Mouse (Mus musculus): ENCODE data around the gene Tmem200a. TPM values are rescaled to one million over a fixed set of nuclear protein-coding genes. Genes with fewer than 3 reads are reported as not detected.

Tmem200a gene
- polyA plus RNA-seq, 1 experiment from 2014 or later: 3.0 TPM

- Histone ChIP-seq H3K9ac (ENCODE audit: low read depth, low read length) (no peak overlapping the region), H3K4me1 (replicated peaks; ENCODE audit: insufficient read depth, low read length) (no peaks in the 10 kb centered on the region), H3K36me3 (ENCODE audit: insufficient read depth, low read length) (no peaks in the 10 kb centered on the region), H3K9me3 (replicated peaks; ENCODE audit: low read length) (no peaks in the 10 kb centered on the region), H3K27ac (no peak overlapping the region), H3K27me3 (ENCODE audit: insufficient read depth, low read length) (no peaks in the 10 kb centered on the region), H3K4me3 (replicated peaks; ENCODE audit: low read depth, low read length) (no peak overlapping the region), H3K4me2 (ENCODE audit: low read length) (no peak overlapping the region)
- ATAC-seq (replicated peaks; ENCODE audit: low FRiP score, low read depth): no peak
- WGBS: 80% methylated on average over 2 of the region's 2 CpGs
- no peak for TF ChIP-seq CTCF (IDR thresholded peaks at IDR 0.05; ENCODE audit: low read depth)
- no peak for DNase-seq (ENCODE audit: low spot score)
These were observed 27.7 kb downstream of the Tmem200a start for GRCm38 (mm10) chr10:26051177-26051576.

- TF ChIP-seq CTCF (IDR thresholded peaks at IDR 0.05; ENCODE audit: low read depth): no peak
- DNase-seq (ENCODE audit: low spot score) (no peak), ATAC-seq (replicated peaks; ENCODE audit: low FRiP score, low read depth) (no peak)
- H3K27ac ChIP-seq: no peak overlapping the region
- no peak overlapping the region for H3K9ac ChIP-seq (ENCODE audit: low read depth, low read length)
- H3K9me3 ChIP-seq (replicated peaks; ENCODE audit: low read length): no peaks in the 10 kb centered on the region
- no peaks in the 10 kb centered on the region for H3K36me3 ChIP-seq (ENCODE audit: insufficient read depth, low read length)
- no peaks in the 10 kb centered on the region for H3K4me1 ChIP-seq (replicated peaks; ENCODE audit: insufficient read depth, low read length)
- H3K27me3 ChIP-seq (ENCODE audit: insufficient read depth, low read length): no peaks in the 10 kb centered on the region
- no peak overlapping the region for H3K4me3 ChIP-seq (replicated peaks; ENCODE audit: low read depth, low read length)
- 66% methylated on average over 5 of the region's 5 CpGs for WGBS
- H3K4me2 ChIP-seq (ENCODE audit: low read length): no peak overlapping the region
These were observed 43.9 kb downstream of the Tmem200a start for GRCm38 (mm10) chr10:26034931-26035330.

GRCm38 (mm10) chr10:26018740-26019139 is 60.1 kb downstream of the Tmem200a start:
- ATAC-seq (replicated peaks; ENCODE audit: low FRiP score, low read depth) (no peak), DNase-seq (ENCODE audit: low spot score) (peak; percentile 61)
- no peaks in the 10 kb centered on the region for H3K36me3 ChIP-seq (ENCODE audit: insufficient read depth, low read length)
- no peak for TF ChIP-seq CTCF (IDR thresholded peaks at IDR 0.05; ENCODE audit: low read depth)
- no peak overlapping the region for H3K27ac ChIP-seq
- no peaks in the 10 kb centered on the region for H3K9me3 ChIP-seq (replicated peaks; ENCODE audit: low read length)
- H3K4me1 ChIP-seq (replicated peaks; ENCODE audit: insufficient read depth, low read length): no peaks in the 10 kb centered on the region
- WGBS: 29% methylated on average over 3 of the region's 3 CpGs
- no peak overlapping the region for H3K4me2 ChIP-seq (ENCODE audit: low read length)
- no peak overlapping the region for H3K4me3 ChIP-seq (replicated peaks; ENCODE audit: low read depth, low read length)
- H3K27me3 ChIP-seq (ENCODE audit: insufficient read depth, low read length): no peaks in the 10 kb centered on the region
- no peak overlapping the region for H3K9ac ChIP-seq (ENCODE audit: low read depth, low read length)

GRCm38 (mm10) chr10:26014298-26014697 is 64.6 kb downstream of the Tmem200a start:
- Histone ChIP-seq H3K27me3 (ENCODE audit: insufficient read depth, low read length) (no peaks in the 10 kb centered on the region), H3K9me3 (replicated peaks; ENCODE audit: low read length) (no peaks in the 10 kb centered on the region), H3K4me2 (ENCODE audit: low read length) (no peak overlapping the region), H3K36me3 (ENCODE audit: insufficient read depth, low read length) (no peaks in the 10 kb centered on the region), H3K9ac (ENCODE audit: low read depth, low read length) (no peak overlapping the region), H3K27ac (no peak overlapping the region), H3K4me3 (replicated peaks; ENCODE audit: low read depth, low read length) (no peak overlapping the region), H3K4me1 (replicated peaks; ENCODE audit: insufficient read depth, low read length) (no peaks in the 10 kb centered on the region)
- DNase-seq (ENCODE audit: low spot score) (no peak), ATAC-seq (replicated peaks; ENCODE audit: low FRiP score, low read depth) (no peak)
- 68% methylated on average over 1 of the region's 1 CpGs for WGBS
- TF ChIP-seq CTCF (IDR thresholded peaks at IDR 0.05; ENCODE audit: low read depth): no peak

GRCm38 (mm10) chr10:26008948-26009347 is 69.9 kb downstream of the Tmem200a start:
- DNase-seq (ENCODE audit: low spot score) (peak; percentile 84), ATAC-seq (replicated peaks; ENCODE audit: low FRiP score, low read depth) (no peak)
- Histone ChIP-seq H3K27me3 (ENCODE audit: insufficient read depth, low read length) (no peaks in the 10 kb centered on the region), H3K27ac (no peak overlapping the region), H3K9me3 (replicated peaks; ENCODE audit: low read length) (no peaks in the 10 kb centered on the region), H3K4me3 (replicated peaks; ENCODE audit: low read depth, low read length) (no peak overlapping the region), H3K9ac (ENCODE audit: low read depth, low read length) (no peak overlapping the region), H3K4me1 (replicated peaks; ENCODE audit: insufficient read depth, low read length) (no peaks in the 10 kb centered on the region), H3K36me3 (ENCODE audit: insufficient read depth, low read length) (no peaks in the 10 kb centered on the region), H3K4me2 (ENCODE audit: low read length) (no peak overlapping the region)
- WGBS: 41% methylated on average over 5 of the region's 5 CpGs
- TF ChIP-seq CTCF (IDR thresholded peaks at IDR 0.05; ENCODE audit: low read depth): no peak

DNA sequence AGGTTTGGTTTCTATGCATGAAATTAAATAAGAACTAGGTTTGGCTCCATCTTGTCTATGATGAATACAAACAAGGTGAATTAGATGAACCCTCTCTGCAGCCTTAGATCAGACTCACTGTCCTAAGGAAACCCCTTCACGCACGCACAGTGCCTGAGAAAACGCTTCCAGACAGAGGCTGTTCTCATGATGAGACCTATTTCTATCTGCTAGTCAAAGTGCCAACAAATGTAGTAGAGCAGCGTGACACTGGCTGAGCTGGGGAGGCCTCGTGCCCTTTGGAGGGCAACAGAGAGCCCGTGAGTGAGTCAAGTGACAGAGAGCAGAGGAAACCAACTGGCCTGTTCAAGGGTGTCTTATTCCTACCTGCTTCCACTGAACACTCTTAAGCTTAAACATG is 73.4 kb downstream of the Tmem200a start:
- no peak overlapping the region for H3K4me2 ChIP-seq (ENCODE audit: low read length)
- no peaks in the 10 kb centered on the region for H3K36me3 ChIP-seq (ENCODE audit: insufficient read depth, low read length)
- H3K27me3 ChIP-seq (ENCODE audit: insufficient read depth, low read length): no peaks in the 10 kb centered on the region
- no peaks in the 10 kb centered on the region for H3K4me1 ChIP-seq (replicated peaks; ENCODE audit: insufficient read depth, low read length)
- no peak overlapping the region for H3K9ac ChIP-seq (ENCODE audit: low read depth, low read length)
- 81% methylated on average over 6 of the region's 6 CpGs for WGBS
- no peak for ATAC-seq (replicated peaks; ENCODE audit: low FRiP score, low read depth)
- H3K4me3 ChIP-seq (replicated peaks; ENCODE audit: low read depth, low read length): no peak overlapping the region
- no peak for DNase-seq (ENCODE audit: low spot score)
- TF ChIP-seq CTCF (IDR thresholded peaks at IDR 0.05; ENCODE audit: low read depth): no peak
- no peaks in the 10 kb centered on the region for H3K9me3 ChIP-seq (replicated peaks; ENCODE audit: low read length)
- H3K27ac ChIP-seq: no peak overlapping the region

GRCm38 (mm10) chr10:26000893-26001292 is 78.0 kb downstream of the Tmem200a start:
- ATAC-seq (replicated peaks; ENCODE audit: low FRiP score, low read depth) (no peak), DNase-seq (ENCODE audit: low spot score) (no peak)
- Histone ChIP-seq H3K9ac (ENCODE audit: low read depth, low read length) (no peak overlapping the region), H3K27me3 (ENCODE audit: insufficient read depth, low read length) (no peaks in the 10 kb centered on the region), H3K9me3 (replicated peaks; ENCODE audit: low read length) (no peaks in the 10 kb centered on the region), H3K4me3 (replicated peaks; ENCODE audit: low read depth, low read length) (no peak overlapping the region), H3K4me1 (replicated peaks; ENCODE audit: insufficient read depth, low read length) (no peaks in the 10 kb centered on the region), H3K4me2 (ENCODE audit: low read length) (no peak overlapping the region), H3K36me3 (ENCODE audit: insufficient read depth, low read length) (no peaks in the 10 kb centered on the region), H3K27ac (no peak overlapping the region)
- 89% methylated on average over 2 of the region's 2 CpGs for WGBS
- no peak for TF ChIP-seq CTCF (IDR thresholded peaks at IDR 0.05; ENCODE audit: low read depth)

All from kidney, postnatal 0 days (tissue).